Mouse (Mus musculus): Measurements from ENCODE around the gene Sncb.

Gene Sncb

GRCm38 (mm10) chr13:54783698-54784097 lies 17.3 kb upstream of the Sncb start, which contains the start of gene Eif4e1b:
Eif4e1b (plus strand) TSS chr13:54783998.
- in situ Hi-C loops (cut with MboI, MseI), result no loop called here

- in situ Hi-C loops (cut with MboI, MseI), result no loop called here
Measured at GRCm38 (mm10) chr13:54783235-54783634, 16.8 kb upstream of the Sncb start.

DNA sequence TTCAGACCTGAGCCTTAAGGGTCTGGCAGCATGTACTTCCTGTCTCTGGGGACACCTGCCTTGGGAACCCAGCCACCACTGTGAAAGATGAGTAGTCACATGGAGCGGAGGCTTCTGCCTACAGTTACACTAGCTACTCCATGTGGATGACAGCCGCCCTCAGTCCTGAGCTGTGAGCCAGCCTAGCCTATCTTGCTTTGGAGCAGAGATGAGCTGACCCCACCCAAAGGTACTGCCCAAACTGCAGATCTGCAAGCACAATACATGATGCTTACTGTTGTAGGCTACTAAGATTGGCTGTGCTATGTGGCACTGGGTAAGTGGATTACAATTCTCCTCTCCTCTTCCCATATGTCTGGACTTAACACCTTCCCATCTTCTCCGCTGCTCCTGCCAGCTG lies 14.7 kb upstream of the Sncb start:
- in situ Hi-C loops (cut with MboI, MseI), result no loop called here

GRCm38 (mm10) chr13:54780592-54780991 lies 14.2 kb upstream of the Sncb start:
- in situ Hi-C loops (cut with MboI, MseI), result no loop called here

DNA sequence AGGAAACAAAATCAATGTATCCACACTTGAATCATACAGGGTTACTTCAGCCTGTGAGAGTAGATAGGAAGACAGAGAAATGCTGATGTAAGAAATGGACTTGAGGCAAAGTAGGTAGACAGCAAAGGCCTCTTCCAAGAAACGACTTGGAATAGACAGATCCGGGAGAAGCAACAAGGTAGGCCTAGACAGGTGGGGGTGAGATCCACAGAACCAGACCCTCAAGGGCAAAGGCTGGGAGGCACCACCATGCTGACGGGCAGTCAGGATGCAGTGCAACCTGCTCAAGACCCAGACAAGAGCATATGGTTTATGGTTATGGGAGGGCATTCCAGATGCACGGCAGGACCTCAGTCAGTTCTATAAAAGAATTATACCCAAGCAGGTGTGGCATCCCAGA lies 617 bp upstream of the Sncb start:
- in situ Hi-C loops (cut with MboI, MseI), result no loop called here

GRCm38 (mm10) chr13:54765281-54766191 lies 859 bp downstream of the Sncb start:
- in situ Hi-C loops (cut with MboI, MseI), result no loop called here

DNA sequence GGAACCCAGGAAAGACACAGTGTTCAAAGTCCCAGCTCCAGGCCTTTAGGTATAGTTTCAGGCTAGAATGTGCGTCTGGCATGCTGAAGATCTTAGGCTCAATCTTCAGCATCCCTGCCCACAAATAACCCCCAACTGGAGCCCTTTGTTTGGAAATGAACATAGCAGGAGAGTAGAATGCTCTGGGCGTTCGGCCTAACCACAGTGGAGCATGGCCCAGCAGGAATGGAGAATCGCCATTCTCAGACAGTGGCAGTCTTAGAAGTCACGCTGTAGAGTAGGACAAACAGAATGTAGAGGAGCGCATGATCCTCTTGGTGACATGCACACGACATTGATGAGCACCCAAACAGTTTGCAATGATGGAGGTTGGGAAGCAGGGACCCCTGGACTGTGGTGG lies 5.5 kb downstream of the Sncb start:
- in situ Hi-C loops (cut with MboI, MseI), result no loop called here

DNA sequence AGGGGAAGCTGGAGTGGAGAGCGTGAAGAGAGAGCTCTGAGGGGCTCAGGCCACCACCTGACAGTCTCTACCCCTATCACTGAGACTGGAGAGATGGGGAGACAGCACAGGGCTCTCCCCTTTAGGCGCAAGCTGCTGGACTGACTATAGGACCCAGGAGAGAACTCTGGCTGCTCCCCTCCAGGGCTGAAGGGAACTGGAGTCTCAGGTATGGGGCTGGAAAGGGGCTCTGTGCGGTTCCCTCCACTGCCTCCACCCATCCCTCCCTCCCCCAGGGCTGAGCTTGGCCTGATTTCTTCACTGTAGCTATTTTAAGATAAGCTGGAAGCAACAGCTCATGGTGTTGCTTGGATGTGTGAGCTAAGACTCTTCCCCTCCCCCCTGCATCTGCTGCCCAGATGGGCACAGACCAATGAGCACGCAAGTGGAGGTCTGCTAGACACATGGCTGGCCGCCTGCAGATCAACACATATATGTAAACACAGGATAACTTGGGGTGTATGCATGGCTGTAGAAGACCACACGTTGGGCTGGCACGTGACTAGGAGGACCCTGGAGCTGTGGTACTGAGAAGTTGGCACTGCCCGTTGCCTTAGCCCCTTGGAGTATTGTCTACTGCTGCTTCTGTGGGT lies 6.1 kb downstream of the Sncb start:
- in situ Hi-C loops (cut with MboI, MseI), result no loop called here

GRCm38 (mm10) chr13:54759496-54759895 lies 6.9 kb downstream of the Sncb start:
- in situ Hi-C loops (cut with MboI, MseI), result no loop called here

- in situ Hi-C loops (cut with MboI, MseI), result no loop called here
Measured at GRCm38 (mm10) chr13:54758756-54759470, 7.5 kb downstream of the Sncb start.

DNA sequence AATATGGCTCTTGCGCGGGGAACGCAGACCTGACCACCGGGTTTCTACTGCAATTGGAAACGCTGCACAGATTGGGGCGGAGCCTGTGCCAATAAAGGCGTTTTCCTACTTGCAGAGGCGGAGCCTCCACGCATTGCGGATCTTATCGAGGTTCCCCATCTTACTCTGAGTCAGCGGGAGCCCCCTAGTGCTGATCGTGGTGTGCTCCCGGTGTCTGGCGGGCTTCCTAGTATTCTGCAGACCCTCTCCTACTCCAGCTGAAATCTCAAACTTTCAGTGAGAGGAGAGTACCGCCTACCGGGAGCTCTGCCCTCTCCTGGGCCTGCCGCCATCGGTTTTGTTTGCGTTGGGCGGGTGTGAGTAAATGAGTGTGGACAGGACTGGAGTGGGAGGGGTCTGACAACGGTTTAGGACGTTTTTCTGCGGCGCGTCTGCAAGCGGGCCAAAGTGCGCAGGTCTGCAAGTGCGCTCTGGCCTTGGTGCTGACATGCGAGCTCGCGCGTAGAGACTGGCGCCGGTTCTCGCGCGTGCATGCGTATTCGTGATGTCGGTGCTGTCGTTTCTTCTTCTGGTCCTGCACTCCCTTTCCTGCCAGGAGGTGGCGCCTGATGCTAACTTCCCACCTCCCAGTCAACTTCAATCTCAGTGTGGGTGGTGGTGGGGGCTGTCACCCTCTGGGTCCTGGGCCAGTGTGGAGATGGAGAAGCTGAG lies 8.2 kb downstream of the Sncb start:
- in situ Hi-C loops (cut with MboI, MseI), result no loop called here

GRCm38 (mm10) chr13:54757093-54757830 lies 9.1 kb downstream of the Sncb start:
- in situ Hi-C loops (cut with MboI, MseI), result no loop called here

GRCm38 (mm10) chr13:54756156-54756712 lies 10.2 kb downstream of the Sncb start:
- in situ Hi-C loops (cut with MboI, MseI), result no loop called here

DNA sequence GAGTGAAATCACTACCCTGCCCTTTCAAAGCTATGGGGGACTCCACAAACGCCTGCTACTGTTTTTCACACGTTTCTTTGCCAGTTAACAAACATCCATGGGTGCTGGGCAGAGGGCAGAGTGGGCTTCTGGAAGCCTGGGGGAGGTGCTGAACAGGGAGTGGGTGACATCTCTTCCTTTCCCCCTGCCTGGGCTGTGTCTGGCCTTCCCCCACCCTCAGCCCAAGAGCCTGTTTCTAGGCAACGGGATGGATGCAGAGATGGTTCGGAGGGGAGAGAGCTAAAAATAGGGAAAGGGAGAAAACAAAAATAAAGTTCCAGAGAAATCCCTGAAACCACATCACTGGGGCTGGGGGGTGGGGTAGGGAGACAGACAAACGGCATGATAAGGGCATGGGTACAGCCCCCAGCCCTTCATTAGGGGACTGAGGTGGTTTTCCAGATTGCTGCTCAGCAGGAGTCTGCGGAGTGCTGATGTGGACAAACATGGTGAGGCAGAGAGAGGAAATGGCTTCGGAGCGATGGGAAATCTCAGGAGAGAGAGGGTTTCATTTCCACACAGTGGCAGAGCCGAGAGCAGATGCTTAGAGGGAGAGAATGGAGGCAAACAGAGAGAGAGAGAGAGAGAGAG lies 11.1 kb downstream of the Sncb start:
- in situ Hi-C loops (cut with MboI, MseI), result no loop called here

- in situ Hi-C loops (cut with MboI, MseI), result no loop called here
Measured at GRCm38 (mm10) chr13:54754169-54755080, 12.0 kb downstream of the Sncb start.

DNA sequence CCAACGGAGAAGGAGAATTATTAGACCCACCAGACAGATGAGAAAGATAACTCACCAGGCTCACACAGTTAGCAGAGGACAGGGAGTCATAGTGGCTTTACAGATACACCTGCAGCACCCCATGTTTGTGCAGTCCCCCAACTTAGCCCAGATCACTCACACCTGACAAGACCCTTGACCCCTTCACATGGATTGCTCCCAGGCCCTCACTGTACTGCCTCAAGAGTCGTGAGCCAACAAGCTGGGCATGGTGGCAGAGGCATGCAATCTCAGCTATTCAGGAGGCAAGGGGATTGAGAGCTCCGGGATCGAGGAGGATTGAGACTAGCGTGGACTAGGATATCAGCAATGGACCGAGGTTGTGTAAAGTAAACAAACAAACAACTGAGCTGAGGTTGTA lies 12.7 kb downstream of the Sncb start:
- in situ Hi-C loops (cut with MboI, MseI), result no loop called here

- in situ Hi-C loops (cut with MboI, MseI), result no loop called here
Measured at GRCm38 (mm10) chr13:54752656-54753055, 13.7 kb downstream of the Sncb start.

GRCm38 (mm10) chr13:54750699-54751098 lies 15.7 kb downstream of the Sncb start:
- in situ Hi-C loops (cut with MboI, MseI), result no loop called here

DNA sequence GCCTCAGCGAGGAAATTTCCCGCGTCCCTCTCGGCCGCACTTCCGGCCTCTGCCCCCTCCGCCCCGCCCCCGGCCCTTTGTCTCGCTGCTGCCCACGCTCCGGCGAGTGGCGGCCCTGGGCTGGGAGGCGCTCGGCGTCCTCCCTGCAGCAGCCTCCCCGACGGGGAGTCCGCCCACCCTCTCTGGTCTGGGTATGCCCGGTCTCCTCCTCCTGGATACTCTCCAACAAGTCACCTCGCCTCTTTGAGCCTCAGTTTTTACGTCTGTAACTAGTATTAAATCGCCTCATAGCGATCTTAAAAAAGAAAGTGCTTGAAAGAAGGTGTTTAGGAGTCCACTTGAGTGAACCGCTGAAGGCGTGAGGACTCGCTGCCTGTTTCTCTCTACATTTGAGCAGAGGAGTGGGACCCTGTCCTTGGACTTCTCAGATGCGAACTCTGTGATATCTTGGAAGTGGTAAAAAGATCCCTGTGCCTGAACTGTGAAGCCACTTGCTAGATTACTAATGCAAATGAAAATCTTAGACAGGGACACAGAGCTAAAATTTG lies 16.5 kb downstream of the Sncb start, which contains the start of gene Gprin1:
TSS of gene Gprin1 (minus strand) at position 11 of the 548 bp plus-strand sequence.
- in situ Hi-C loops (cut with MboI, MseI), result loop anchor here in 1 of 2 experiments (25.0 kb wide), 1 partner anchor 1012 kb away; no protein-coding TSS in a partner anchor
